Mouse (Mus musculus) ovary, adult 2 months (tissue): ENCODE measurements around the gene Tnks1bp1. TPM values are rescaled to one million over a fixed set of nuclear protein-coding genes. Genes with fewer than 3 reads are reported as not detected.

Experiments used
- polyA plus RNA-seq: library from polyadenylated mRNA; depleted of rRNA; stranded (reverse); fragments of >200 nt; gene quantifications from 2 replicates; pipeline ENCODE4 v1.2.3, GENCODE M21; 2012; rRNA removed

The Tnks1bp1 gene
- polyA plus RNA-seq: 95.3 and 109 TPM in 2 replicates

DNA sequence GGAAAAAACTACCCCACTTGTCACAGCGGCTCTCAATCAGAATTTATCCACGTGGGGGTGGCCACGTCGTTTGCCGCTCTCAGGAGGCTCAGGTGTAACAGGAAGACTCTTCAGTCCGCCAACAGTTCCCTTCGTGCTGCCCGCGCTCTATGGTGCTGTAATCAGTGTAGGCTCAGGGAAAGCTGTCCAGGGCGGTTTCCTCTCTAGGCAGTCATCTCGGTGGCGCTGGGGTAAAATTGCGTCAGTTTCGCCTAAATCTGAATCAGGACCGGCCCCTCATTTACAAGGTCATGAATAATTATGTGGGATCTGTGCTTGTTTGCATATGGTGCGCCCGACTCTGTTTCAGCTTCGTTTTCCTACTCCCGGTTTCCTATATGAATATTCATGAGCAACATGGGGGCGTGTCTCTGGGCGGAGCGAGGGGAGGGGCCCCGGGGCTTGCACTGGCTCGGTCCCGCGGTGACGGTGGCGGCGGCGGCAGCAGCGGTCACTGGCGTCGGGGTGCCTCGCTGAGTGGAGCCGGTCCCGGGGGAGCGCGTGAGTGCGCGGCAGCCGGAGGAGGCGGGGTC is at the start of gene Tnks1bp1:
Tnks1bp1 (plus strand) TSS at position 427 of the 572 bp plus-strand sequence.

DNA sequence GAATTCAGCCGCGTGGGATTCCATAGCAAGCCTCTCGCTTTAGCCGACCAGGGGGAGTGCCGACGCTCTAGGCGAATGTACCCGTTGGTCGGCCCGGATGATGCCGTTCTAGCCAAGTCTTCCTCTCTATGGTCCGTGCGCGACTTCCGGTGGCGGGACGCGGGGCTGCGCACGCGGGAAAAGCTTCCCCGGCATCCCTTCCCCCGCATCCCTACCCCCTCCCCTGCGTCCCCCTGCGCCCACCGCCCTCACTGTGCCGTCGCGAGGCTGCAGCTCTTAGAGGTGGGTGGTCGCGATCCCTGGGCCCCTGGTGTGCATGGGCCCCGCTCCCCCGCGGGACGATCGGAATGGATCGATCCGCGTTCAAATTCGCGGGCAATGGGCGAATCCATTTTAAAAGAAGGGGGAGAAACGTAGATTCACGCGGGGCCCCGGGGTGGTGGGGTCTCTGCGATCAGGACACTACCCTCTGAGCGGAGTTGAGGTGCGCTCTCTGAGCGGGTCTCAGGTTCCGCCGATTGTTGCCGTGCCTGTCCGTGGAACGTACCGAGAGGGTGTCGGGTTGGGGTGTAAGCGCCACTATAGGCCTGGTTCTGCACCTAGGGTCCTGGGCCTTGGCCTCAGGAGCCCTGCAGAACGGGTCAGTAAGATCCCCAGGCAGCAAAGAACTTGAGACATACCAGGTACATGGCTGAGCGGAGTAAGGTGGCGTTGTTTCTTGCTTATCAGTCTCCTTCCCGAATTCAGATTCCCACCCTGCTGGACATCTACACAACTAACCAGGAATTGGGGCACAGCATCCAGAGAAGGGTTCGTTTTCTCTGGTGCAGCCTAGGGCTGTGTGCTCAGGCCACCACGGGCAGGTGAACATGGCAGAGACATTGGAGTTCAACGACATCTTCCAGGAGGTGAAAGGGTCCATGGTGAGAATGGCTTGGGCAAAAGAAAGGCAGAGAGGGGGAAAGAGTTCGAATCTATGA is 10.5 kb upstream of the Tnks1bp1 start, which contains the start of the genes Ssrp1 and P2rx3:
Ssrp1 (plus strand) TSS at position 188 of the 980 bp plus-strand sequence.
P2rx3 (minus strand) TSS at position 416 of the 980 bp plus-strand sequence.

Other genes starting within 250 kb of the Tnks1bp1 start
- 18.7 and 23.7 TPM in 2 replicates for gene Ube2l6, start 249.2 kb upstream of the Tnks1bp1 start, polyA plus RNA-seq
- not detected in 2 replicates for gene Smtnl1, start 225.4 kb upstream of the Tnks1bp1 start, polyA plus RNA-seq
- 42.6 and 54.8 TPM in 2 replicates for gene Timm10, start 221.0 kb upstream of the Tnks1bp1 start, polyA plus RNA-seq
- 14.3 and 15.2 TPM in 2 replicates for gene Slc43a1, start 209.2 kb upstream of the Tnks1bp1 start, polyA plus RNA-seq
- 12.0 and 16.9 TPM in 2 replicates for gene Rtn4rl2, start 161.3 kb upstream of the Tnks1bp1 start, polyA plus RNA-seq
- 55.2 and 61.6 TPM in 2 replicates for gene Slc43a3, start 111.4 kb upstream of the Tnks1bp1 start, polyA plus RNA-seq
- 0.18 TPM in 1 of 2 replicates, not detected in the other for gene Prg2, start 67.6 kb upstream of the Tnks1bp1 start, polyA plus RNA-seq
- gene Prg3, start 59.8 kb upstream of the Tnks1bp1 start, polyA plus RNA-seq: not detected in 2 replicates
- gene Ssrp1, start 10.8 kb upstream of the Tnks1bp1 start, polyA plus RNA-seq: 129 and 183 TPM in 2 replicates
- 0.37 and 0.50 TPM in 2 replicates for gene P2rx3, start 10.6 kb upstream of the Tnks1bp1 start, polyA plus RNA-seq
- gene Aplnr, start 88.2 kb downstream of the Tnks1bp1 start, polyA plus RNA-seq: 27.2 and 30.1 TPM in 2 replicates
- gene Lrrc55, start 149.2 kb downstream of the Tnks1bp1 start, polyA plus RNA-seq: 3.6 and 4.4 TPM in 2 replicates